Mouse (Mus musculus) thymus, postnatal 25 days (tissue): ENCODE results near the gene Acadl.
A peak's percentile ranks its signal among the peaks of the same experiment; 100 is the strongest.

Source experiments
- DNase-seq: peaks from one replicate; pipeline ENCODE4 v3.0.0; 2022

Gene Acadl

GRCm38 (mm10) chr1:66838184-66839042 is 24.7 kb downstream of the Acadl start:
- DNase-seq, result peak; percentile 83

- DNase-seq, result no peak
Observed at GRCm38 (mm10) chr1:66837207-66837606, 25.9 kb downstream of the Acadl start.

- no peak for DNase-seq
Observed at GRCm38 (mm10) chr1:66832636-66833165, 30.4 kb downstream of the Acadl start.

- DNase-seq, result no peak
Observed at GRCm38 (mm10) chr1:66831824-66832600, 31.1 kb downstream of the Acadl start.

GRCm38 (mm10) chr1:66829400-66830080 is 33.5 kb downstream of the Acadl start:
- DNase-seq, result no peak

- DNase-seq, result no peak
Observed at GRCm38 (mm10) chr1:66821966-66822365, 41.1 kb downstream of the Acadl start.

- no peak for DNase-seq
Observed at GRCm38 (mm10) chr1:66820241-66820640, 42.8 kb downstream of the Acadl start.

- DNase-seq, result no peak
Observed at GRCm38 (mm10) chr1:66817865-66818315, 45.2 kb downstream of the Acadl start.

GRCm38 (mm10) chr1:66817453-66817839 is 45.6 kb downstream of the Acadl start, which contains the start of gene Kansl1l:
Gene Kansl1l (minus strand): TSS chr1:66817562.
- peak; percentile 96 for DNase-seq

GRCm38 (mm10) chr1:66816837-66817452 is 46.1 kb downstream of the Acadl start:
- peak; percentile 93 for DNase-seq

GRCm38 (mm10) chr1:66815941-66816777 is 46.9 kb downstream of the Acadl start:
- peak; percentile 70 for DNase-seq

- DNase-seq, result peak; percentile 28
Observed at GRCm38 (mm10) chr1:66814756-66815155, 48.3 kb downstream of the Acadl start.

- DNase-seq, result no peak
Observed at GRCm38 (mm10) chr1:66813191-66813590, 49.9 kb downstream of the Acadl start.

GRCm38 (mm10) chr1:66806821-66807220 is 56.3 kb downstream of the Acadl start:
- DNase-seq, result no peak

GRCm38 (mm10) chr1:66805408-66805807 is 57.7 kb downstream of the Acadl start:
- no peak for DNase-seq

- DNase-seq, result no peak
Observed at GRCm38 (mm10) chr1:66804710-66805109, 58.4 kb downstream of the Acadl start.

- DNase-seq, result no peak
Observed at GRCm38 (mm10) chr1:66797962-66798361, 65.1 kb downstream of the Acadl start.

- DNase-seq, result no peak
Observed at GRCm38 (mm10) chr1:66792838-66793466, 70.1 kb downstream of the Acadl start.

- DNase-seq, result no peak
Observed at GRCm38 (mm10) chr1:66782296-66782695, 80.8 kb downstream of the Acadl start.

- no peak for DNase-seq
Observed at GRCm38 (mm10) chr1:66781027-66781426, 82.0 kb downstream of the Acadl start.
